Mouse (Mus musculus) adrenal gland, postnatal 25 days (tissue): Measurements from ENCODE around the gene C730034F03Rik. TPM values are rescaled to one million over a fixed set of nuclear protein-coding genes. Genes with fewer than 3 reads are reported as not detected.
A peak's percentile ranks its signal among the peaks of the same experiment; 100 is the strongest.
"Not testable (repeated sequence)": the region's sequence is repeated elsewhere in the genome, so short reads cannot be mapped to it uniquely, and the experiment has no call there.

Experiments used
- DNase-seq: peaks from one replicate; pipeline ENCODE4 v3.0.0; 2021; ENCODE audit warnings: mixed read lengths
- long read RNA-seq: library from polyadenylated mRNA; stranded (forward); transcript quantifications from one replicate; pipeline ENCODE4 v2.0.0, GENCODE M21; 2021
- total RNA-seq: library from RNA; stranded (reverse); gene quantifications from 2 replicates; pipeline ENCODE4 v1.2.3, GENCODE M21; 2021

Gene C730034F03Rik
- 1.5 and 2.0 TPM in 2 replicates for total RNA-seq
- long read RNA-seq, partial matches to known transcripts, result 0 of 3 reads
- long read RNA-seq, other reads (novel, unspliced or antisense), result 1 of 3 reads

DNA sequence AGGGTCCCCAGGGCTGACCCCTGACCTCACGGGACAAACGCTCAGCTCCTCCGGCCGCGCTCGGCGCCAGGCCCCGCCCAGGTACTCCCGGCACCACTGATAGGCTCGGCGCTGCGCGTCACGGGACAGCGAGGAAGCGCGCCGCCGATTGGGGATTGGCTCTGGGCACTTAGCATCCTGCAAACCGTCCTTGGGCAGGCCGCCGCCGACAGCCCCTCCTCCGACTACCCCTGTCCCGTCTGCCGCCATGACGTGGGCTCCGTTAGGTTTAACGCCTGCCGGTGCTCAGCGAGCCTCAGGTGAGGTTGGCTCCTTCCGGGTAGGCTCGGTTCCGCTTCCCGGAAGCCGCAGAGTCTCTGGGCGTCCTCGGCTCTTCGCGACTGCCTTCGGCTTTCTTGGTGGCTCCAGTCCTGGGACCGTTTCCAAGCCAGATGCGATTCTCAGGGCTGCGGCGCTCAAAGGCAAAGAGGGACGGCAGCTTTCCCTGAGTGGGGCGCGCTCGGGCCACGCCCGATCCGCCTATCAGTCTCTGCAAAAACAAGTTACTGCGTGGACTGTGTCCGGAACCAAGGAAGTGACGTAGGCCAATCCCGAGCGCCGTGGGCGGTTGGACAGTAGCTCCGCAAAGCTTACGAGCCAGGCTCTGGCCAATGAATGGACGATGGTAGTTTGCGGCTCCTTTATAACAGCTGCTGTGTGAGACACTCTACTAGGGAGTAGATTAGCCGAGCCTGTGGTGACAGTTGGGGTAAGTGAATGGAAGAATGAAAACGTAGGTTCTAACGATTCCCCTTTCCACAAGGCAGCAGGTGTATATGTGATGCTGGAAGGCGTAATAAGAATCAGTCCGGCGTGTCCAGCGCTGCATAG, at the start of gene C730034F03Rik, which contains the start of the genes Gm44502 and Chkb:
C730034F03Rik (plus strand) TSS at position 238 of the 870 bp plus-strand sequence.
Gm44502 (minus strand) TSS at position 345 of the 870 bp plus-strand sequence.
Chkb (minus strand) TSS at position 557 of the 870 bp plus-strand sequence.
- peak; percentile 92 for DNase-seq

DNA sequence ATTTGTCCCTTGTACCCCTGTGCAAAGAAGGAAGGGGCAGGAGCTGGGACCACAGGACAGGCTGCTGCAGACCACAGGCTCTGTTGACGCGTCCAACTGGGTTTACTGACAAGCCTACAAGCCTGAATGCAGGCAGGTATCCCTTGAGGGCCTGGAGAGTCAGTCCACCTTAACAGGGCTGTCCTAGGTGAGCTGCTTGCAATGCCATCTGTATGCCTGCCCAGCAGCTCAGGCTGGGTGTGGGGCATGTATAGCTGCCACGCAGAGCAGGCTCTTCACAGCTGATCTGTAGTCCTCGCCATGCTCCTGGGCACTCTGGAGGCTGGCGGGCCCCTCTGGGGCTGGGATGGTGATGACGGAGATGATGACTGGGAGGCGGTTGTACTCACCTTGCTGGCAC, 44.8 kb upstream of the C730034F03Rik start, which contains the start of gene Klhdc7b:
Klhdc7b (plus strand) TSS at position 301 of the 400 bp plus-strand sequence.
- DNase-seq, result no peak

DNA sequence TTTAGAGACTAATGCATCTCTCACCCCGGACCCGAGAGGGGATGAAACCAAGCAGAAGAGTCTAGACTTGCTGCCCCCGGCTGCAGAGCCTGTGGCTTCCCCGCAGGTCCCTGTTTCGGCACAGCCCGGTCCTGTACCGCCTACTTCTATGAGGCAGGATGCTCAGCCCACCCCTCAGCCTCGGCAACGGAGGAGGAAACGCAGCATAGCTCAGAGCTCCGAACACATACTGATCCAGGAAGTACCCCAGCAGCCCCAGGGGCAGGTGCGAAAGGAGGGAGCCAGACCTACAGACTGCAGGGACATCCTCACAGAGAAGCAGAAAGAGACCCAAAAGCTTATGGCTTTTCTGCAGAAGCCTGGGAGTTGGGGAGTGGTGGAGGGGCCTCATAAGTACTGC, 42.3 kb upstream of the C730034F03Rik start:
- DNase-seq, result no peak

DNA sequence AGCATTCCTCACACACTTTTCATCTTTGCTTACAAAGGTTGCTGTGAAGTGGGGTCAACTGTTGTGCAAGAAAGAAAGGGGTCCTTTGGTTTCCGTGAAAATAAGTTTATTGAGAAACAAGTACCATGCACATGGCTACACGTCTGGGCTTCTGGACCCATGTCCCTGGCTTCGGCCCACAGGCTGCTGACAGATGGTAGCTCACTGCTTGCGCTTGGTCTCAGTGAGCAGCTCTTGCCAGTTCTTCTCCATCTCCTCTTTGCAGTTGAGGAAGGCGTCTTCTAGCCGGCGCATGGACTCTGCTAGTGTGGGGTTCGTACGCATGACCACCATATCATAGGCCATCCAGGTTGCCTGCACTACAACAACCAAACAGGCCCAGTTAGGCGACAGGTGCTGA, 39.3 kb upstream of the C730034F03Rik start:
- DNase-seq, result no peak

DNA sequence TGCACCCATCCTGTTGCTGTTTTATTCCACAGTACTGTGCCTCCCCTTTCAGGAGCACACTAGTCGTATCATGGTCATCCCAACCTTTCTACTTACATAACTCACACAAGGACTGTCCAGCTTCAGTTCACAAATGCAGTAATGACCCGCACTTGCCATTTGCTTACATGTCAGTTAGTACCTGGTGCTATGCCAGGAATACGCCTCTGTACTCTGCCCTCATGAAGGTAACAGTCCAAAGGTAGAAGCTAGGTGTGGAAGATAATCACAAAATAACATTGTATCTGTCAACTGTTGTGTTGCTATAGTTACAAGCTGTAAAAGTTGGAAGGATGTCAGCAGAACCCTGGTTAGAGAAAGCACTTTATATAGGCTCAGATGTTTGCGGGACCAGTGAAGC, 32.5 kb upstream of the C730034F03Rik start:
- no peak for DNase-seq

DNA sequence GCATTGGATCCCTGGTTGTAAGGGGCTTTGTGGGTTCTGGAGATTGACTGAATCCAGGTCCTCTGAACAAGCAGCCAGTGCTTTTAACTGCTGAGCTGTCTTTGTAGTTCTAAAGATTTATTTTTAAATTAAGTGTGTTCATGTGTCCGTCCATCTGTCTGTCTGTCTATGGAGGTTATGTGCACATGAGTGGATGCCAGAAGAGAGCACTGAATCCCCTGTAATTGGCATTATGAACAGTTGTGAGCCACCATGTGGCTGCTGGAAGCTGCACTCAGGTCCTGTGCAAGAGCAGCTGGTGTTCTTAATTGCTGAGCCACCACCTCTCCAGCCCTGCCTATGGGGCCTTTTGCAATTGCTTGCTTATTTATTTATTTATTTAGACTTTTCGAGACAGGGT, 31.2 kb upstream of the C730034F03Rik start:
- DNase-seq, result no peak

DNA sequence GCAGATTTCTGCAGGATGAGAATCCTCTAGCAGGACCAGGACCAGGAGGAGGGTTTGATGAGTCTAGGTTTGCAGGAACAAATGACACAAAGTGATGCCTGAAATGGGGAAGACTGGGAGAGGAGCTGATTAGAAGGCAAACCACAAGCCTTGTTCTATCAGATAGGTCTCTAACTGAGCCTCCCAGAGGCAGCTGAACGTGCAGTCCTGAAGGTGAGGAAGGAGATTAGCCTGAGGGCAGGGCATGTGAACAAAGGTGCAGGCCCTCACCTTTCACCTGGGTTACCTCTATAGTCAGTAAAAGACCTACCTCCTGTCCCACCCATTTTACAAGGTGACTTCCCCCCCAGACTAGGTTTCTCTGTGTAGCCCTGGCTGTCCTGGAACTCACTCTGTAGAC, 29.7 kb upstream of the C730034F03Rik start:
- DNase-seq, result no peak

DNA sequence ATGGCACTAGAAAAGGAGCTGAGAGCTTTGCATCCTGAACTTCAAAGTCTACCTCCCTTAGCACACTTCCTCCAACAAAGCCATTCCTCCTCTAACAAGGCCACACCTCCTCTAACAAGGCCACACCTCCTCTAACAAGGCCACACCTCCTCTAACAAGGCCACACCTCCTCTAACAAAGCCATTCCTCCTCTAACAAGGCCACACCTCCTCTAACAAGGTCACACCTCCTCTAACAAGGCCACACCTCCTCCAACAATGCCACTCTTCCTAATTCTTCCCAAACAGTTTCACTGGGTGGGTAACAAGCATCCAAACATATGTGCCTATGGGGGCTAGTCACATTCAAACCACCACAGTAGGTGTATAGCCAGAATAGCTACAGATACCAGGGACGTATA, 26.9 kb upstream of the C730034F03Rik start:
- no peak for DNase-seq

DNA sequence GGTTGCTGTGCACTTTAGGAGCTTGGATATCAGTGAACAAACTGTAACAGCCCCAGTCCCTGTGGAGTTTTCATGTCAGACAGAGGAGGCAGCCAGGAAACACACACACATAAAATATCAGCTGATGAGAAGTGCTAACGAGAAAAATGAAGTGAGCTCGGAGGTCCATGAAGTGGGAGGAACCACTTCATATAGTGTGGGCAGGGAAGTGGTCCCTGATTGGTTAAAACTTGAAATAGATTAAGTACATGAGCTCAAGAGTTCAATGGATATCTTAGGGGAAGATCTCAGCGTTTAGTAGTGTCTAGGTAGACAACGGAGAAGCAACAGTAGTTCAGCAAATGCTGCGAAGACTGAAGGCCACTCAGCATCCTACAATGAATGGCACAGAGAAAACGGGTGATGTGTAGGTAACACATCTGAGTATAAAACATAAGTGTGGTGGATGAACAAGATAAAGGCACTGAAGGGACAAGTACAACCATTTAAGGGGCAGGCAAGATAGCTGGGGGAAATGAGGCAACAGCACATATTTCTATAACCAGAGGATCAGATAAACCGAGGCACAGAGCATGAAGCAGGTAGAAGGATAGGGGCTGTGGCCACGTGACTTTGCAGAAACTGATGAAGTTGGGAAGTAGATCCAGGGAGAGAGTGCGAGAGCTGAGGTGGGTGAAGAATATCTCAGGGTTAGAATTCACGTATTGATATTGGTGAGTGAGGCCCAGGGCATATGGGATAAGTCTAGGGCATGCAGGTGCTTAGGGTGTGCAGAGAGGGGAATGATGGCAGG, 24.4 kb upstream of the C730034F03Rik start:
- no peak for DNase-seq

DNA sequence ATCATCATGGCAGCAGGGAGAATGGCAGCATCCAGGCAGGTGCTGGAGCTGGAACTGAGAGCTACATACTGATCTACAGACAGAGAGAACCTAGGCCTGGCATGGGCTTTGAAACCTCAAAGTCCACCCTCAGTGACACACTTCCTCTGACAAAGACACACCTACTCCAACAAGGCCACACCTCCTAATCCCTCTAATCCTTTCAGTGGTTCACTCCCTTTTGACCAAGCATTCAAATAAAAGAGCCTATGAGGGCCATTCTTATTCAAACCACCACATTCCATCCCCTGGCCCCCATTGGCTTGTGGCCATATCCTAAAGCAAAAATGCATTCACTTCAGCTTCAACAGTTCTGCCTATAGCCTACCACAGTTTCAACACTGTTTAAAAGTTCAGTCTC, 22.7 kb upstream of the C730034F03Rik start:
- DNase-seq, result no peak

DNA sequence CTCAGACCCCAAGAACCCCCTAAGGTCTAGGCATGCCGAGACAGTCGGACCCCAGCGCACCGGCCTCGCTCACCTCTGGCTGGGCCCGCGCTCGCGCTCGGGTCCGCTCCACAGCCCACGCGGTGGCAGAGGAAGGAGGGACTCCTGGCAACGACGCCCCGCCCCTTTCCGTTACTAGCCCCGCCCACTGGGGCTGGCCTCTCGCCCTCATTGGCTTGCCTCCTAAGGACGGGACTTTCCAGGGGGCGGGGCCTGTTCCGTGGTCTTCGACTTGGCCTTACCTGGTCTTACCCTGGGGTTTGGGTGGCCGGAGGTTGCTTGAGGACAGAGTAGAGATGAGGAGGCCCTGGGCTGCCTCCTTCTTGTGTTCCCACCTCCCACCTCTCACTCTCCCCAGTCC, 19.3 kb upstream of the C730034F03Rik start, which contains the start of gene Syce3:
Syce3 (minus strand) TSS at position 386 of the 400 bp plus-strand sequence.
- DNase-seq, result no peak

DNA sequence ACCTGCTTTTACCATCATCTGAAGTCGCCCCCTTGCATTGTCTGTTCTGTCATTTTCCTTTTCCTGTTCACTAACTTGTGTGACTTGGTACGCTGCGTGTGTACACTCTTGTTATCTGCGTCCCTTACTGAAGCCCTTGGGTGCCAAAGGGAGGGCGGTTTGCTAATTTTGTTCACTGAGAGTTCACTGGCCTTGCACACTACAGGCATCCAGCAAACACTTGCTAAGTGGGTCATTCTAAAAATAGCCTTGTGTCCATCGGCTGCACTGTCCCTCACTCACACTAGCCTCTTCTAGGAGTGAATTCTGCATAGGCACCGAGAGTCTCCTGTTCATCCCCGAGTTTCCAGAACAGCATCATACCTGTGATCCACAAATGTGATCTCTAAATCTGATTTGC, 14.1 kb upstream of the C730034F03Rik start:
- no peak for DNase-seq

DNA sequence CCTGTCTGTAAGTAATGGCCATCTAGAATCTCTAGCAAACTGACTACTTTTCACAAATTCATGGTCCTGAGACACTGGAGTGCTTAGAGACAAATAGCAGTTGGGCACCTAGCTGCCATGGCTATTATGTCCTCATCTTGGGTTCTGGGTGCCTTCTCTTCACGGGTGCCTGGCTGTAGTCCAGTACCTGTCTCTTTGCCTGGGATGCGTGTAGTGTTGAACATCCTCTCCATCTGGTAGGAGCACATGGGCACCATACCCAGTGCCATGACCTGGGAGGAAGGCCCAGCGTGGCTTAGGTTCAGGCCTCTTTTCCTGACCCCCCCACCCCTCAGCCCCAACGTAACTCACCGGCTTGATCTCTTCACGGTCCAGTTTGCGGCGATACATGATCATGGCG, 7.5 kb upstream of the C730034F03Rik start:
- DNase-seq, result no peak

DNA sequence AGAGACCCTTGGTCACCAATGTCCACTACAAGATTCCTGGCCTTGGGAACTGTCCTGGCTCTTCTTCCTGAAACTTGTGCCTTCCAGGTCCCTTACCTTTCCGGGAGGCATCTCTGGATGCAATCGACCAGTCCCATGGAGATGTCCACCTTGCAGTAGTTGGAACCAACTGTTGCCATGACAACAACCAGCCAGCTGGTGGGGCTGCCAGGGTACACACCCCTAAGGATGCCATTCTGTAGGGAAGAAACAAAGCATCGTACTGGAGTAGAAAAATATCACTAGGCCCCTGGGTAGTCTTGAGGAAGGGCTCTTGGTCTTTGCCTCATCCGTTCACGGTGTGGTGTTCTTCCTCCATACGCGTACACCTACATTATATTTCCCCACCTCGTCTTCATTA, 4.8 kb upstream of the C730034F03Rik start:
- no peak for DNase-seq

DNA sequence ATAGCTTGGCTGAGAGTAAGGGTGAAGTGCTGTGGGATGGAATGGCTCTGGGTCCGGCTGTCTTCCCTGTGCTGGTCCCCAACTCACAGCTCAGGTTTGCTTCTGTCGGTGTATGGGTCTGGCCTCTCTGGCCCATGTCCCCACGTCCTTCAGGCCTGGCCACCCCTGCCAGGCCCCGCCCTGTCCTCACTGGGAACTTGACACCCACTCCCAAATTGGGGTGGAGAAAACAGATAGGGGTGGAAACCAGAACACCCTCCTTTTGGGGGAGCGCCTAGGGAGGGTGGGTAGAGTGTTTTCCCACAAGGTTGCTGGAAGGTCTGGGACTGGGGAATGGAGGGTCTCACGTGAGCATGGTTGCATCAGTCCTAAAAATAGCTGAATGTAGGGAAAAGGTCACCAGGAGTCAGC, 3.7 kb upstream of the C730034F03Rik start, which contains the start of gene Cpt1b:
Cpt1b (minus strand) TSS at position 153 of the 411 bp plus-strand sequence.
- DNase-seq, result no peak

DNA sequence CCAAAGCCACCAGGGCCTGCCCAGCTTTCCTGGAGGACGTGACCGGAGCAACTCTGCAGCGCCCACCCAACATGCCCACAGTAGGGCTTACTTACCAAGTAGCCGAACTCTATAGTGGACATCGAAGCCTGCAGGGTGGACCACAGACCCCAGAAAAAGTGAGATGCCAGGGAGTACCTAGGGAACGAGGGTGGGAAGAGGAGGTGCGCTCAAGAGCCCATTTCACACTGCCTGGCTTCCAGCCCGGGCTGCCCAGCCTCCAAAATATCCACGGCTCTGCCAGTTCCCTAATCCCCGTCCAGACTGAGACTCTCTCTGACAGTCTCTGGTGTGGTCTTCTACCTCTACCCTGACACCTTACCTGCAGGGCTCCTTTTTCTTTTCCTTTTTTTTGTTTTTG, 2.7 kb upstream of the C730034F03Rik start:
- DNase-seq, result peak; percentile 21

DNA sequence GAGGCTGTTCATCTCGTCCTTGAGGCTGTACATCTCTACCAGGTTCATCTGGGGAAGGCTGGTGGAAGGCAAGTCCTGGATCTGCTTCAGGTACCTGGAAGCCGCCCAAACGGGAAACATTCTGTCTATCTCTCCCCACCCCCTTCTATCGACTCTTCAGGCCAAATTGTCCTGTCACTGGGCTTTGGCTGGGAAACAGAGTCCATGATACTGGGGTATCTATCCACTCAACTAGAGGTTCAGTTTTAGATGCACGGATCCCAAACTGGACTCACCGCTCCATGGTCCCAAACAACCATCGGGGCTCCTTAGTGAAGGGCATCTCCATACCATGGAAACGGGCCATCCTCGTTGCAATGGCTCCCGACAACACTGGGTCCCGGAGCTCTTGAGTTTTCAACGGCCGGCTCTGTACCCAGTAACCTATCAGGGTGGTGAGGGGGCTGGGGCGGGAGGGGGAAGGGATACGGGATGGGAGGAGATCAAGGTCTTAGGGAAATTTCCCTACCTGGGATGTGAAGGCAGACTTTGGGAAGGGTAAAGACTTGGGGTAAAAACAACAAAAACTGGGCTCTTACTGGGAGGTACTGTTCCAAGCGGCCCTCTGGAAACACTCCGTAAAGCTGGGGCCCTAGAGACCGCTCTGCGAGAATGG, 1.1 kb upstream of the C730034F03Rik start:
- no peak for DNase-seq

DNA sequence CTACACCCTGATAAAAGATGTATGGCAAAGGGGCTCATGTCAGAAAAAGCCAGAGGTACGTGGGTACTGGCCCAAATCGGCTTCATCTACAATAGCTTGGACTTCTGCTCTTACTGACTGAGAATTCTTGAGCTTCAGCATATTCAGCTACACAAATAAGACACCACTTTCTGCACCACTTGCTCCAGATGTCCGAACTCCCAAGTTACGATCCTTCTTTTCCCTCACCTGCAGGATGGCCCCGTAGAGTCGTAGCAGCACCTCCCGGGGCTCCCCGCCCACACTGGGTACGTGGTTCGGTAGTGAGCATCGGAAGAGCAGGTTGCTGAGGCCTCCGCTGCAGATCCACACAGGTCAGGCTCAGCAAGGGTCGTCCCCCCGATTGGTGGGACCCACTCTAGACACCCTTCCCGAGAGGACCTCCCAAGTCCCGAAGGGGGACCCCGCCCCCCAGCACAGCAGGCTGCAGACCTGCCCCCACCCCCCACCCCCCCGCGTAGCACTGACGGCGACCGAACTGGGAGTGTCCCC, 503 bp upstream of the C730034F03Rik start:
- no peak for DNase-seq

DNA sequence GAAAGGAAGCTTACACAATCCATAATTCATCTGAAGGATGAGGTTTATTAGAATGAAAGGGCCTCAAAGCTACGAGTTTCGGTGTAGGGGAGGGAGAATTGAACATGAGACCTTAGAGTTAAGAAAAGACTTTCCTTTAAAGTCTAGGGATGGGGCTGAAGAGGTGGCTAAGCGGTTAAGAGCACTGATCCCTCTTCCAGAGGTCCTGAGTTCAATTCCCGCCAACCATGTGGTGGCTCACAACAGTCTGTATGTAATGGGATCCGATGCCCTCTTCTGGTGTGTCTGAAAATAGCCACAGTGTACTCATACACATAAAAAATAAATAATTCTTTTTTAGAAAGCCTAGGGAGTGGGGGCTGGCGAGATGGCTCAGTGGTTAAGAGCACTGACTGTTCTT, 952 bp downstream of the C730034F03Rik start:
- no peak for DNase-seq

DNA sequence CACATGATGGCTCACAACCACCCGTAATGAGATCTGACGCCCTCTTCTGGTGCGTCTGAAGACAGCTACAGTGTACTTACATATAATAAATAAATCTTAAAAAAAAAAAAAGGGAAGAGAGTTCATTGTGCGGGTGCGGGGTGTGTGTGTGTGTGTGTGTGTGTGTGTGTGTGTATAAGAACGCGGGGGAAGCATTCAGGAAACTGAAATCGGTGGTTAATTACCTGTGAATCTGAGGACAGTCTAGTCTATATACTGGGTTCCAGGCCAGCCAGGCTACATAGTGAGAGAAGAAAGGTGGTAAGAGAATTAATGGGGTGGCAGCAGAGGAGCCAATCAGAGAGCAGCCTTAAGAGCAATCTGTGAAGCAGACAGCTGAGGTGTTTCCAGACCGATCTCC, 1.4 kb downstream of the C730034F03Rik start:
- not testable (repeated sequence) for DNase-seq

DNA sequence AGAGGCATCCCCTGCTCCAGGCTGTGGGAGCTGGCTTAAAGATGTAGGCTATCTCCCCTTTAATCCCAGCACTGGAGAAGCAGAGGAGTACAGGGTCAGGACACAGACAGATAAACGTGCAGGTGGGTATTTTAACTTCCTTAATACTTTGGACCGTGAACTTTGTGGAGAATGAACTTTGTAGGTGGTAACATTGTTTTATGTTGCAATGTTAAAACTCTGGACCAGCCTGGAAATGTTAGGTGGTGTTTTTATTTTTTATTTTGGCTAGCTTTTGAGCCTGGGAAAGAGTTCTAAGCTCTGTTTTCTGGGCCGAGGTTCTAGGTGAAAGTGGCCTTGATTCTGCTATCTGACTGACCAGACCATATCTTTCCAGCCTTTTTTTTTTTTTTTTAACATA, 1.9 kb downstream of the C730034F03Rik start:
- DNase-seq, result no peak

DNA sequence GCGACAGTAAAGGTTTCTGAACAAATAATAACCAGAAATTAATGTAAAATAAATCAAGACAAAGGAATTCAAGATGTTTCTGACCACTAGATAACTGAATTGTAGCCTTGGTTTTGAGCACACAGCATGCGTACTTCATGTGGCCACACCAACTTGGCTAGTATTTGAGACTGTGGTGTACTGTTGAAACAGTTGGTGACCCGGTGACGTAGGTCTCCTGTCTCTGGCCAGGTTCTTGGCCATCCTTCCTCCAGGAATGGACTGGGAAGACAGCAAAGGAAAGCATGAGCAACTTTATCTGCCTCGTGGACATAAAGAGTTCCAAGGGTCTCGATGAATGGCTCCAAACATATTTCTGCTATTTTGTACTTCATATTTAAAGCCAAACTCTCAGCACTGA, 2.4 kb downstream of the C730034F03Rik start:
- no peak for DNase-seq
